Comparison of ENCODE assay signal across 10 mouse cellular contexts in the genomic region with DNA sequence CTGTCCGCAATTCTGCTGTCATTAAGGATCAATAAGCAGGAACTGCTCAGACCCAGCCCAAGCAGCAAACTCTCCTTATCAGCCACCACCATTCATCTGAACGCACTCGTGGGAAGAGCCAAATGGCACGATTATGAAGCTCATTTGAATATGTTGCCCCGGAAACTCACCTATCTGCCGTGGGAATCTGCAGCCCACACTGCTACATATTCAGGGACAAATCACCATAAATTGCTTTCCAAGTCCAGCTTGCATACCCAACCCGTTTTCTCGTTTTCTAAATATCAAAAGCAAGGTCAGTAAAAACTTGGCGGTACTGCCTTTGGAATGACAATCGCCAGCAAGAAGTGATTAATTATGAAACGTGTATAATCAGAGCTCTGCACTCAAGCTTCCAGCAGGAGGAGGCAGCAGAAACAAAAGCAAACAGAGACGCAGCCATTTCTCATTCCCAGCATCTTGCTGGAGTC.
A peak's percentile ranks its signal among the peaks of the same experiment; 100 is the strongest.
DNase-seq lines count a peak whose midpoint lies in the region; ATAC-seq and TF ChIP-seq lines count a peak whose summit lies in the region.
"Had no signal": no experiment of that assay in that cellular context is flagged by ENCODE, and none has a peak within 500 bp of the region (broad histone marks: within the 10 kb centered on the region; RNA-seq: fewer than 3 reads in every experiment).

No protein-coding gene starts in this region.

- H3K9ac ChIP-seq in liver, embryonic 14.5 days (replicated peaks) = 0 out of 2 replicates have a peak overlapping the region, but pooled peaks have one; percentile 18
- H3K9ac ChIP-seq in stomach, embryonic 14.5 days (replicated peaks; ENCODE audit: low read depth, low read length) = no peak overlapping the region
- H3K9ac ChIP-seq: limb, embryonic 15.5 days had no signal

- peak; percentile 64 for ATAC-seq in liver, embryonic 14.5 days (ENCODE audit: insufficient read depth)
- ATAC-seq in stomach, embryonic 14.5 days (ENCODE audit: insufficient number of reproducible peaks, insufficient read depth, low FRiP score, low read depth) = no peak

- peak; percentile 59 for DNase-seq in adrenal gland, adult 2 months
- DNase-seq in adrenal gland, postnatal 4 days (ENCODE audit: low spot score in 2 of 2) = no peak
- DNase-seq in lung, postnatal 36 days = peak; percentile 32
- no peak for DNase-seq in lung, postnatal 14 days
- DNase-seq in liver, embryonic 14.5 days (ENCODE audit: low read depth in 3 of 3, low spot score in 3 of 3) = peak; percentile 14 to 45 (median 40)
- no peak for DNase-seq in gastrocnemius, adult 18-20 months (ENCODE audit: low spot score)
- no peak for DNase-seq in MN1 (ENCODE audit: low spot score)
- DNase-seq: cerebellum, postnatal 14 days had no signal

- peak; percentile 35; the same call in 1 of the 2 replicates for TF ChIP-seq EP300 in liver, embryonic 14.5 days (IDR thresholded peaks at IDR 0.05; ENCODE audit: low read depth)

- no peaks in the 10 kb centered on the region for H3K27me3 ChIP-seq in liver, embryonic 14.5 days (ENCODE audit: control insufficient read depth, insufficient read depth, low read length)
- no peaks in the 10 kb centered on the region for H3K27me3 ChIP-seq in stomach, embryonic 14.5 days (ENCODE audit: control insufficient read depth, insufficient read depth, low read length)
- H3K27me3 ChIP-seq: limb, embryonic 15.5 days had no signal

- no peak overlapping the region for H3K27ac ChIP-seq in liver, embryonic 14.5 days
- H3K27ac ChIP-seq in stomach, embryonic 14.5 days (ENCODE audit: low read length) = no peak overlapping the region
- H3K27ac ChIP-seq: limb, embryonic 15.5 days had no signal

- WGBS in liver, embryonic 14.5 days (ENCODE audit: insufficient replicate concordance) = 26% methylated on average over 12 of the region's 12 CpGs
- WGBS in stomach, embryonic 14.5 days = 24% methylated on average over 12 of the region's 12 CpGs

- peak overlapping the region; percentile 47 for H3K4me2 ChIP-seq in liver, embryonic 14.5 days (ENCODE audit: low read depth)
- peak overlapping the region; percentile 12; the same call in 1 of the 2 replicates for H3K4me2 ChIP-seq in stomach, embryonic 14.5 days (replicated peaks; ENCODE audit: low read depth, low read length)
- H3K4me2 ChIP-seq: limb, embryonic 15.5 days had no signal

- H3K4me1 ChIP-seq in liver, embryonic 14.5 days (replicated peaks; ENCODE audit: control insufficient read depth in 2 of 2, insufficient read depth in 2 of 2, low read length in 1 of 2) = peaks cover 7 to 18% of the 10 kb centered on the region in 2 experiments
- peaks cover 14% of the 10 kb centered on the region; the same call in 1 of the 2 replicates for H3K4me1 ChIP-seq in stomach, embryonic 14.5 days (ENCODE audit: control insufficient read depth, insufficient read depth, low read length)
- H3K4me1 ChIP-seq: limb, embryonic 15.5 days had no signal

- TF ChIP-seq CTCF in liver, embryonic 14.5 days (IDR thresholded peaks at IDR 0.05; ENCODE audit: low read depth) = no peak

- no peak overlapping the region for H3K4me3 ChIP-seq in liver, embryonic 14.5 days (ENCODE audit: insufficient read depth in 1 of 2, low read depth in 2 of 2, low read length in 2 of 2)
- H3K4me3 ChIP-seq in stomach, embryonic 14.5 days (ENCODE audit: low read depth, low read length) = no peak overlapping the region
- H3K4me3 ChIP-seq: limb, embryonic 15.5 days had no signal

- no peaks in the 10 kb centered on the region for H3K9me3 ChIP-seq in liver, embryonic 14.5 days (ENCODE audit: control insufficient read depth, low read length)
- H3K9me3 ChIP-seq in stomach, embryonic 14.5 days (ENCODE audit: control insufficient read depth, low read depth, low read length) = no peaks in the 10 kb centered on the region
- H3K9me3 ChIP-seq: limb, embryonic 15.5 days had no signal

- H3K36me3 ChIP-seq in liver, embryonic 14.5 days (replicated peaks; ENCODE audit: control insufficient read depth, insufficient read depth, low read depth) = no peaks in the 10 kb centered on the region
- no peaks in the 10 kb centered on the region for H3K36me3 ChIP-seq in stomach, embryonic 14.5 days (ENCODE audit: control insufficient read depth, insufficient read depth, low read length)
- H3K36me3 ChIP-seq: limb, embryonic 15.5 days had no signal

Comparison
In these comparisons a context has a peak if more than half of its experiments do, and no peak if none do; other contexts are left out.
1. DNase-seq: peak in adrenal gland, adult 2 months (single experiment), lung, postnatal 36 days (single experiment) and liver, embryonic 14.5 days (3 of 3); none in adrenal gland, postnatal 4 days (0 of 2), lung, postnatal 14 days (single experiment), gastrocnemius, adult 18-20 months (single experiment) and MN1 (single experiment).